Mouse (Mus musculus): ENCODE results near the gene Wasl. TPM values are rescaled to one million over a fixed set of nuclear protein-coding genes. Genes with fewer than 3 reads are reported as not detected.

The Wasl gene
- total and polyA plus RNA-seq, 2 experiments from 2014 or later: 21.4 to 55.2 TPM

- Histone ChIP-seq H3K27ac (ENCODE audit: low read depth, low read length) (peak overlapping the region; percentile 94), H3K9me3 (ENCODE audit: low read length) (no peaks in the 10 kb centered on the region), H3K4me1 (ENCODE audit: insufficient read depth, low read length) (peaks cover 12% of the 10 kb centered on the region; the same call in 1 of the 2 replicates), H3K4me3 (ENCODE audit: low read depth, low read length) (peak overlapping the region; percentile 97), H3K4me2 (ENCODE audit: low read depth, low read length, poor library complexity, severe bottlenecking) (peak overlapping the region; percentile 93), H3K9ac (replicated peaks; ENCODE audit: low read length, poor library complexity, severe bottlenecking) (peak overlapping the region; percentile 91), H3K27me3 (ENCODE audit: insufficient read depth, low read length) (no peaks in the 10 kb centered on the region), H3K36me3 (ENCODE audit: insufficient read depth, low read length) (no peaks in the 10 kb centered on the region)
- peak; percentile 9 for DNase-seq (ENCODE audit: low spot score)
- no peak for TF ChIP-seq CTCF (IDR thresholded peaks at IDR 0.05)
- ATAC-seq (ENCODE audit: low FRiP score): no peak
- WGBS: 11% methylated on average over 21 of the region's 21 CpGs
These were observed 1.3 kb downstream of the Wasl start for GRCm38 (mm10) chr6:24663196-24664132.

GRCm38 (mm10) chr6:24662483-24662882, 2.3 kb downstream of the Wasl start:
- ATAC-seq (ENCODE audit: low FRiP score): no peak
- H3K4me3 ChIP-seq (ENCODE audit: low read depth, low read length): 0 out of 2 replicates have a peak overlapping the region, but pooled peaks have one; percentile 9

DNA sequence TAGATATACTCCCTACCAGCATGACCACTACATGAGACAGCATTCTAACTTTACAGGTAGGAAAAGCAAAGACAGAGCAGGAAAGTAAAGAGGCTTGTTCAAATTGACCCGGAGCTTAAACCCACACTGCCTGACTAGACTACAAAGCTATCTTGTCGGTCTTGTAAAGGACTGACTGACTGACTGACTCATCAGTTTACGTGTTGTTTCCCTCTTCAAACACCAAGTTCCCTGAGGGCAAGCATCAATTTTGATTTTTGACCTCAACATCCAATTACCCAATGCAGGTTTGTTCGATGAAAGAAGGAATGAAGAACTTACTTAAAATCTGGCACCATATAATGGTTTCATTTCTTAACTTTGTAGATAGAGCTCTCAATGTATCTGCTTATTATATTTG, 2.9 kb downstream of the Wasl start:
- H3K4me1 ChIP-seq (ENCODE audit: insufficient read depth, low read length): peaks cover 12% of the 10 kb centered on the region; the same call in 1 of the 2 replicates
- no peak overlapping the region for H3K4me3 ChIP-seq (ENCODE audit: low read depth, low read length)
- no peak overlapping the region for H3K9ac ChIP-seq (replicated peaks; ENCODE audit: low read length, poor library complexity, severe bottlenecking)
- TF ChIP-seq CTCF (IDR thresholded peaks at IDR 0.05): no peak
- no peaks in the 10 kb centered on the region for H3K36me3 ChIP-seq (ENCODE audit: insufficient read depth, low read length)
- 88% methylated on average over 4 of the region's 4 CpGs for whole genome bisulfite sequencing
- no peak overlapping the region for H3K27ac ChIP-seq (ENCODE audit: low read depth, low read length)
- no peaks in the 10 kb centered on the region for H3K9me3 ChIP-seq (ENCODE audit: low read length)
- DNase-seq (ENCODE audit: low spot score) (no peak), ATAC-seq (ENCODE audit: low FRiP score) (no peak)
- H3K4me2 ChIP-seq (ENCODE audit: low read depth, low read length, poor library complexity, severe bottlenecking): 0 out of 2 replicates have a peak overlapping the region, but pooled peaks have one; percentile 12
- no peaks in the 10 kb centered on the region for H3K27me3 ChIP-seq (ENCODE audit: insufficient read depth, low read length)

More at GRCm38 (mm10) chr6:24662483-24662882, 2.3 kb downstream of the Wasl start:
- Histone ChIP-seq H3K9ac (replicated peaks; ENCODE audit: low read length, poor library complexity, severe bottlenecking) (no peak overlapping the region), H3K9me3 (ENCODE audit: low read length) (no peaks in the 10 kb centered on the region), H3K4me2 (ENCODE audit: low read depth, low read length, poor library complexity, severe bottlenecking) (peak overlapping the region; percentile 93), H3K27me3 (ENCODE audit: insufficient read depth, low read length) (no peaks in the 10 kb centered on the region), H3K4me1 (ENCODE audit: insufficient read depth, low read length) (peaks cover 12% of the 10 kb centered on the region; the same call in 1 of the 2 replicates), H3K27ac (ENCODE audit: low read depth, low read length) (no peak overlapping the region), H3K36me3 (ENCODE audit: insufficient read depth, low read length) (no peaks in the 10 kb centered on the region)
- TF ChIP-seq CTCF (IDR thresholded peaks at IDR 0.05): no peak
- WGBS: 72% methylated on average over 4 of the region's 4 CpGs
- no peak for DNase-seq (ENCODE audit: low spot score)

DNA sequence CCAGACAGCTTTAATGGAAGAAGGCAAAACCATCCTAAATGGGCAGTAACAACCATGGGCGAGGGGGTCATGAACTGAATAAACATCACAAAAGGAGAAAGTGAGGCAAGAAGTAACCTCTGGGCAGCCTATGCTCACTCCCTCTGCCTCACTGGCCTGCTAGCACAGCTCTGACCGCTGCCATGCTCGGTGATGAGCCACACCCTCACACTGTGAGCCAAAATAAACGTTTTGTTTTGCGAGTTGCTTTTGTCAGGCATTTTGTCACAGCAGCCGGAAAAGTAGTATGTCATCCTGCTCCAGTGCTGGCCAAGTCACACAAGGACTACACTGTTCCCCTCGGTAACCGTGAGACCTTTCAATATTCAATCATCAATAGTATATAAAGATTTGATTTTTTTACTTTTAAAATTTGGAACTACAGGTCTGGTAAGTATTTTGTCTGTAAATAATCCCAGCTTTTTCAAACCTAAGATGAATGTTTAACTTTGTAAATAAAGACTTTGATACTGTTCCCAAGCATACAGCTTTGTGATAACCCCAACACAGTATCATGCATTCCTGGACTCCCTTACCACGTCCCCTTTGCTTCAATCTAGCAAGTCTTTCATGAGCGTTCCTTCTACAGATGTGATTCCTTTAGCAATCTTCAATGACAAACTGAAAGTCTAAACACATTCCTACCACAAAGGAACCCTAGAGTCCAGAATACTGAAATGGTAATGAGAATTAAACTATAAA, 7.0 kb downstream of the Wasl start:
- no peak for TF ChIP-seq CTCF (IDR thresholded peaks at IDR 0.05)
- Histone ChIP-seq H3K9me3 (ENCODE audit: low read length) (no peaks in the 10 kb centered on the region), H3K4me2 (ENCODE audit: low read depth, low read length, poor library complexity, severe bottlenecking) (no peak overlapping the region), H3K27ac (ENCODE audit: low read depth, low read length) (no peak overlapping the region), H3K9ac (replicated peaks; ENCODE audit: low read length, poor library complexity, severe bottlenecking) (no peak overlapping the region), H3K4me3 (ENCODE audit: low read depth, low read length) (no peak overlapping the region), H3K4me1 (ENCODE audit: insufficient read depth, low read length) (peaks cover 12% of the 10 kb centered on the region; the same call in 1 of the 2 replicates), H3K27me3 (ENCODE audit: insufficient read depth, low read length) (no peaks in the 10 kb centered on the region), H3K36me3 (ENCODE audit: insufficient read depth, low read length) (no peaks in the 10 kb centered on the region)
- DNase-seq (ENCODE audit: low spot score) (no peak), ATAC-seq (ENCODE audit: low FRiP score) (no peak)
- WGBS: 76% methylated on average over 10 of the region's 10 CpGs

DNA sequence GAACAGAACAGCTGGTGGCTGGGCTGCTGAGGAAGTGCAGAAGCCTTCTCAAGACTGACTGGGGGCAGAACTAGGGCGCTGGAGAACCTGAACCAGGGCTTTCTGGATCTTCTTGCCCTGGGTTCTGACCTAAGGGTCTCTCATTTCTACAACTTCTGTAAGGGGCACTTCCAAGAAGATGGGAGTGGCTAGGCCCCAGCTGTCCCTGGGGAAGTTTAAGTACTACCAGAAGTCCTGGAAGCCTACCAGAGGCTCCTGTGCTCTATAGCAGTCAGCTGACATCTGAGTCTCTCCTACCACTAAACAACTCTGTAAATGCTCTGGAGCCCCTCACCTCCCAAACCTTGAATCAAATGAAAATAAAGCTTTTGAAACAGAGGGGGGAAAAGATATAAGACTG, 8.7 kb downstream of the Wasl start:
- DNase-seq (ENCODE audit: low spot score) (no peak), ATAC-seq (ENCODE audit: low FRiP score) (no peak)
- no peak overlapping the region for H3K27ac ChIP-seq (ENCODE audit: low read depth, low read length)
- no peaks in the 10 kb centered on the region for H3K36me3 ChIP-seq (ENCODE audit: insufficient read depth, low read length)
- no peak overlapping the region for H3K4me3 ChIP-seq (ENCODE audit: low read depth, low read length)
- no peak overlapping the region for H3K4me2 ChIP-seq (ENCODE audit: low read depth, low read length, poor library complexity, severe bottlenecking)
- no peaks in the 10 kb centered on the region for H3K27me3 ChIP-seq (ENCODE audit: insufficient read depth, low read length)
- TF ChIP-seq CTCF (IDR thresholded peaks at IDR 0.05): no peak
- H3K9ac ChIP-seq (replicated peaks; ENCODE audit: low read length, poor library complexity, severe bottlenecking): no peak overlapping the region
- H3K9me3 ChIP-seq (ENCODE audit: low read length): no peaks in the 10 kb centered on the region
- 79% methylated on average over 1 of the region's 1 CpGs for WGBS
- H3K4me1 ChIP-seq (ENCODE audit: insufficient read depth, low read length): peaks cover 1% of the 10 kb centered on the region; the same call in 1 of the 2 replicates
